Mouse (Mus musculus) lung, postnatal 0 days (tissue): ENCODE measurements around the gene Sema3f.

Source experiments
- CTCF ChIP-seq: IDR thresholded peaks from 2 replicates; pipeline ENCODE4 v1.5.1; 2016; ENCODE audit warnings: antibody characterized with exemption, mild to moderate bottlenecking
- EP300 ChIP-seq: IDR thresholded peaks from 2 replicates; pipeline ENCODE4 v1.6.1; 2016; ENCODE audit warnings: antibody characterized with exemption, mild to moderate bottlenecking, control low read depth

DNA sequence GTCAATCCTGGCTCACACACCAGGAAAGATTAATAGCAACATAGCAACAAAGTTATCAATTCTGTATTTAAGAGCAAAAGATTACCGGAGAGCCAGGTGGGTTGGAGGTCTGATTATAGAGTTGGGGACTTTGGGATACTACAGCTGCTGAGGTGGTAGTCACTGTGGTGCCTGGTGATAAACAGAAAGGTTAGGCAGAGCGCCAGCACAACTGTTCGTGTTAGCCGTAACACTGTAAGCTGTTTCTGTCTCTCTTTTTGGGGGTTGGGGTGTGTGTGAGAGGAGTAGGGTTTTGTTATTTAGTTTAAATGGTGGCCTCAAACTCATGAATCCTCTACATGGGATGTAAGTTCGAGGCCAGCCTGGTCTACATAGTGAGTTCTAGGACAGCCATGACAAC, 40.1 kb upstream of the Sema3f start:
- TF ChIP-seq CTCF = no peak
- TF ChIP-seq EP300 = no peak
